In genomic region chr17:56338909-56339308, GRCm38 (mm10) we compare ENCODE assay signal across 10 mouse cellular contexts. TPM values are rescaled to one million over a fixed set of nuclear protein-coding genes. Genes with fewer than 3 reads are reported as not detected.
DNase-seq lines count a peak whose midpoint lies in the region; ATAC-seq and TF ChIP-seq lines count a peak whose summit lies in the region.
"Had no signal": no experiment of that assay in that cellular context is flagged by ENCODE, and none has a peak within 500 bp of the region (broad histone marks: within the 10 kb centered on the region; RNA-seq: fewer than 3 reads in every experiment).

No protein-coding gene starts in this region.

- no peak for ATAC-seq in kidney, embryonic 14.5 days (ENCODE audit: low FRiP score, low TSS enrichment)

- no peak for TF ChIP-seq POLR2A in kidney, adult 2 months (IDR thresholded peaks at IDR 0.05; ENCODE audit: low read depth, low read length)

- H3K4me2 ChIP-seq in kidney, embryonic 14.5 days (replicated peaks; ENCODE audit: low read depth, low read length): no peak overlapping the region
- H3K4me2 ChIP-seq: lung, embryonic 15.5 days had no signal

- WGBS in kidney, adult 2 months: 66% methylated on average over 4 of the region's 4 CpGs
- WGBS in kidney, embryonic 14.5 days: 57% methylated on average over 4 of the region's 4 CpGs
- WGBS in embryonic facial prominence, embryonic 10.5 days: 56% methylated on average over 4 of the region's 4 CpGs

- H3K27me3 ChIP-seq in kidney, adult 2 months (replicated peaks; ENCODE audit: control insufficient read depth, insufficient read depth, low read length): no peaks in the 10 kb centered on the region
- no peaks in the 10 kb centered on the region for H3K27me3 ChIP-seq in kidney, embryonic 14.5 days (ENCODE audit: control insufficient read depth, insufficient read depth, low read length)
- H3K27me3 ChIP-seq in embryonic facial prominence, embryonic 10.5 days (replicated peaks; ENCODE audit: low read depth, poor library complexity, severe bottlenecking): no peaks in the 10 kb centered on the region
- H3K27me3 ChIP-seq: lung, embryonic 15.5 days had no signal

- no peaks in the 10 kb centered on the region for H3K9me3 ChIP-seq in kidney, embryonic 14.5 days (ENCODE audit: control insufficient read depth, low read length)
- no peaks in the 10 kb centered on the region for H3K9me3 ChIP-seq in embryonic facial prominence, embryonic 10.5 days
- H3K9me3 ChIP-seq: lung, embryonic 15.5 days had no signal

- no peak overlapping the region for H3K27ac ChIP-seq in kidney, adult 2 months (ENCODE audit: insufficient read depth, low read depth, low read length)
- H3K27ac ChIP-seq in kidney, embryonic 14.5 days (ENCODE audit: low read depth, low read length): no peak overlapping the region
- no peak overlapping the region for H3K27ac ChIP-seq in embryonic facial prominence, embryonic 10.5 days (replicated peaks)
- H3K27ac ChIP-seq: lung, embryonic 15.5 days had no signal

- H3K4me1 ChIP-seq in kidney, adult 2 months (ENCODE audit: control insufficient read depth, insufficient read depth, low read length): peaks cover 3% of the 10 kb centered on the region; the same call in 1 of the 2 replicates
- H3K4me1 ChIP-seq in kidney, embryonic 14.5 days (ENCODE audit: control insufficient read depth, insufficient read depth, low read length): no peaks in the 10 kb centered on the region
- H3K4me1 ChIP-seq in embryonic facial prominence, embryonic 10.5 days: peaks cover 9% of the 10 kb centered on the region; the same call in 1 of the 2 replicates

- peak; percentile 43 for DNase-seq in kidney, adult 2 months
- peak; percentile 46 for DNase-seq in MN1 (ENCODE audit: low spot score)
- DNase-seq in embryonic facial prominence, embryonic 10.5 days (ENCODE audit: low spot score): peak; percentile 32
- peak; percentile 70 for DNase-seq in lung, postnatal 36 days
- DNase-seq in thymus, postnatal 0 days (ENCODE audit: low spot score): peak; percentile 55
- no peak for DNase-seq in urinary bladder, postnatal 4 days (ENCODE audit: low spot score in 2 of 2)
- no peak for DNase-seq in layer of hippocampus, adult 9-10 months (ENCODE audit: low spot score)

- no peaks in the 10 kb centered on the region for H3K36me3 ChIP-seq in kidney, adult 2 months (ENCODE audit: control insufficient read depth, insufficient read depth, low read length)
- H3K36me3 ChIP-seq in kidney, embryonic 14.5 days (ENCODE audit: control insufficient read depth, insufficient read depth, low read length): no peaks in the 10 kb centered on the region; the same call in 1 of the 2 replicates
- peaks cover 16% of the 10 kb centered on the region for H3K36me3 ChIP-seq in embryonic facial prominence, embryonic 10.5 days (replicated peaks)
- H3K36me3 ChIP-seq: lung, embryonic 15.5 days had no signal

- H3K4me3 ChIP-seq in kidney, adult 2 months (ENCODE audit: insufficient read depth, low read depth, low read length): no peak overlapping the region
- H3K4me3 ChIP-seq in kidney, embryonic 14.5 days (ENCODE audit: low read length): no peak overlapping the region
- no peak overlapping the region for H3K4me3 ChIP-seq in embryonic facial prominence, embryonic 10.5 days
- H3K4me3 ChIP-seq: lung, embryonic 15.5 days had no signal

- no peak overlapping the region for H3K9ac ChIP-seq in kidney, embryonic 14.5 days (ENCODE audit: low read depth, low read length)
- H3K9ac ChIP-seq: lung, embryonic 15.5 days had no signal

- peak; percentile 48 for TF ChIP-seq CTCF in kidney, adult 2 months (conservative IDR thresholded peaks at IDR 0.05; ENCODE audit: insufficient read depth, insufficient read length, low read depth, low read length)

RNA-seq across cellular contexts. Expression of gene Kdm4b, which starts 13.0 kb away (rescaled TPM):
- polyA plus RNA-seq in kidney, adult 2 months (2012; rRNA removed): 21.6 and 24.9 TPM in 2 replicates
- 22.9 and 33.3 TPM in 2 replicates for polyA plus RNA-seq in kidney, embryonic 14.5 days (2014; fragmentation: Nextera tagmentation; extraction: Ambion mirVana)
- polyA plus RNA-seq in embryonic facial prominence, embryonic 10.5 days (2016; fragmentation: Nextera tagmentation; extraction: Ambion mirVana): 46.2 and 46.8 TPM in 2 replicates
- polyA plus RNA-seq in thymus, postnatal 0 days (2015; fragmentation: Nextera tagmentation; extraction: Ambion mirVana): 25.9 and 28.0 TPM in 2 replicates

RNA-seq across cellular contexts. Expression of gene Uhrf1, which starts 35.8 kb away (rescaled TPM):
- polyA plus RNA-seq in kidney, adult 2 months (2012; rRNA removed): 1.2 and 2.3 TPM in 2 replicates
- polyA plus RNA-seq in kidney, embryonic 14.5 days (2014; fragmentation: Nextera tagmentation; extraction: Ambion mirVana): 104 and 143 TPM in 2 replicates
- polyA plus RNA-seq in embryonic facial prominence, embryonic 10.5 days (2016; fragmentation: Nextera tagmentation; extraction: Ambion mirVana): 279 and 301 TPM in 2 replicates
- polyA plus RNA-seq in thymus, postnatal 0 days (2015; fragmentation: Nextera tagmentation; extraction: Ambion mirVana): 234 and 264 TPM in 2 replicates

RNA-seq across cellular contexts. Expression of gene Arrdc5, which starts 38.8 kb away (rescaled TPM):
- polyA plus RNA-seq in kidney, adult 2 months (2012; rRNA removed): not detected in 2 replicates
- polyA plus RNA-seq in kidney, embryonic 14.5 days (2014; fragmentation: Nextera tagmentation; extraction: Ambion mirVana): not detected in 2 replicates
- polyA plus RNA-seq in embryonic facial prominence, embryonic 10.5 days (2016; fragmentation: Nextera tagmentation; extraction: Ambion mirVana): not detected in 2 replicates
- 0.84 and 1.8 TPM in 2 replicates for polyA plus RNA-seq in thymus, postnatal 0 days (2015; fragmentation: Nextera tagmentation; extraction: Ambion mirVana)
- polyA plus RNA-seq: embryonic facial prominence, embryonic 14.5 days; lung, embryonic 15.5 days had no signal

RNA-seq across cellular contexts. Expression of gene Plin3, which starts 46.2 kb away (rescaled TPM):
- 34.8 and 43.1 TPM in 2 replicates for polyA plus RNA-seq in kidney, adult 2 months (2012; rRNA removed)
- 65.2 and 68.7 TPM in 2 replicates for polyA plus RNA-seq in kidney, embryonic 14.5 days (2014; fragmentation: Nextera tagmentation; extraction: Ambion mirVana)
- 67.7 and 72.2 TPM in 2 replicates for polyA plus RNA-seq in embryonic facial prominence, embryonic 10.5 days (2016; fragmentation: Nextera tagmentation; extraction: Ambion mirVana)
- polyA plus RNA-seq in thymus, postnatal 0 days (2015; fragmentation: Nextera tagmentation; extraction: Ambion mirVana): 59.5 TPM in 2 replicates

Comparison
In these comparisons a context has a peak if more than half of its experiments do, and no peak if none do; other contexts are left out.
1. RNA of gene Uhrf1, which starts 35.8 kb away (polyA plus RNA-seq): 279 to 301 TPM in embryonic facial prominence, embryonic 10.5 days, 234 to 264 TPM in thymus, postnatal 0 days and 104 to 143 TPM in kidney, embryonic 14.5 days; 1.2 to 2.3 TPM in kidney, adult 2 months; every median in the first group is over 10 times any median in the second.
2. DNase-seq: peak in kidney, adult 2 months (single experiment), MN1 (single experiment), embryonic facial prominence, embryonic 10.5 days (single experiment), lung, postnatal 36 days (single experiment) and thymus, postnatal 0 days (single experiment); none in urinary bladder, postnatal 4 days (0 of 2) and layer of hippocampus, adult 9-10 months (single experiment).